Mouse (Mus musculus): ENCODE data around the gene Dnm3. TPM values are rescaled to one million over a fixed set of nuclear protein-coding genes. Genes with fewer than 3 reads are reported as not detected.

Gene Dnm3
- polyA plus RNA-seq, 1 experiment, result 1.0 TPM

- Histone ChIP-seq H3K36me3 (ENCODE audit: control insufficient read depth, insufficient read depth, low read length) (no peaks in the 10 kb centered on the region), H3K27ac (ENCODE audit: insufficient read depth, low read depth, low read length) (no peak overlapping the region), H3K4me1 (ENCODE audit: control insufficient read depth, insufficient read depth, insufficient read length, low read length) (no peaks in the 10 kb centered on the region), H3K4me3 (ENCODE audit: low read depth, low read length) (no peak overlapping the region), H3K27me3 (ENCODE audit: control insufficient read depth, insufficient read depth, low read length) (no peaks in the 10 kb centered on the region)
- WGBS, result 67% methylated on average over 3 of the region's 3 CpGs
- TF ChIP-seq CTCF (IDR thresholded peaks at IDR 0.05; ENCODE audit: extremely low read depth, insufficient read length, insufficient replicate concordance, low read depth, low read length) (no peak), POLR2A (IDR thresholded peaks at IDR 0.05; ENCODE audit: low read depth, low read length) (no peak)
Observed at GRCm38 (mm10) chr1:162183438-162183837, 294.4 kb downstream of the Dnm3 start.

DNA sequence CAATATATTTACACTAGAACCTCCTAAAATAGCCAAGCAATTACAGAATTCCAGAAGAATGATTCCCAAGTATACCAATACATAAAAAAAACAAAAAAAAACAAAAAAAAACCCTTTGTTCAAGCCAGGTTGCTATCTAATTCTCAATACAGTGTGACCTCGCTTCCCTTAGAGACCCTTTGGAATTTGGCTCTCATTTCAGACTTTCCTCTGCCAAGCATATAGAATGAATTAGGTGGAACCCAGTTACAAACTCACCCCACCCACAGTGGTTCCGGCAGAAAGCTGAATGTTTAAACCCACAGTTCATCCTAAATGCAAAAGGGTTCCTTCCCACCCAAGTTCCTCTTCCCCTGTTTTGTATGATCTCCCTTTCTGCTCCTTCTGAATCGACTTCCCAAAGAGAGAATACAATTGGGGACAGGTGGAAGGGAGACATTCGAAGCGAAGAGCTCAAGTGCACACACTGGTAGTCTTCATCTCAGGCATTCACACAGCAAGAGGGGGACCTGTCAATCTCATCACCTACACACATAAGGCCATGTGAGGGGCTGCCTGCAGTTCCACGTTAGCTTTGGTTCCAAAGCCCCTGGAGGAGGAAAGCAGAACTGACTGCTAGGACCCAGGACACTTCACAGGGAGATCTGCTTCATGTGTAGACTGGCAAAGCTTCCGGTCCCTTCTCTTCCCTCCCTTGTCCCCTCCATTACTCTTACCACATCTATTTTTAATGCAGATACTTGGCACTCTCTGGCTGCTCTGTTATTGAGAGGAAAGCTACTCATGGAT, 296.5 kb downstream of the Dnm3 start:
- WGBS, result 72% methylated on average over 7 of the region's 7 CpGs
- Histone ChIP-seq H3K27me3 (ENCODE audit: control insufficient read depth, insufficient read depth, low read length) (no peaks in the 10 kb centered on the region), H3K4me1 (ENCODE audit: control insufficient read depth, insufficient read depth, insufficient read length, low read length) (no peaks in the 10 kb centered on the region), H3K36me3 (ENCODE audit: control insufficient read depth, insufficient read depth, low read length) (no peaks in the 10 kb centered on the region), H3K27ac (ENCODE audit: insufficient read depth, low read depth, low read length) (no peak overlapping the region), H3K4me3 (ENCODE audit: low read depth, low read length) (no peak overlapping the region)
- no peak for TF ChIP-seq CTCF (IDR thresholded peaks at IDR 0.05; ENCODE audit: extremely low read depth, insufficient read length, insufficient replicate concordance, low read depth, low read length)
- no peak for TF ChIP-seq POLR2A (IDR thresholded peaks at IDR 0.05; ENCODE audit: low read depth, low read length)

GRCm38 (mm10) chr1:162180451-162180850, 297.4 kb downstream of the Dnm3 start:
- Histone ChIP-seq H3K4me1 (ENCODE audit: control insufficient read depth, insufficient read depth, insufficient read length, low read length) (no peaks in the 10 kb centered on the region), H3K27me3 (ENCODE audit: control insufficient read depth, insufficient read depth, low read length) (no peaks in the 10 kb centered on the region), H3K4me3 (ENCODE audit: low read depth, low read length) (no peak overlapping the region), H3K36me3 (ENCODE audit: control insufficient read depth, insufficient read depth, low read length) (no peaks in the 10 kb centered on the region), H3K27ac (ENCODE audit: insufficient read depth, low read depth, low read length) (no peak overlapping the region)
- WGBS, result 65% methylated on average over 7 of the region's 7 CpGs
- TF ChIP-seq POLR2A (IDR thresholded peaks at IDR 0.05; ENCODE audit: low read depth, low read length) (no peak), CTCF (IDR thresholded peaks at IDR 0.05; ENCODE audit: extremely low read depth, insufficient read length, insufficient replicate concordance, low read depth, low read length) (no peak)

DNA sequence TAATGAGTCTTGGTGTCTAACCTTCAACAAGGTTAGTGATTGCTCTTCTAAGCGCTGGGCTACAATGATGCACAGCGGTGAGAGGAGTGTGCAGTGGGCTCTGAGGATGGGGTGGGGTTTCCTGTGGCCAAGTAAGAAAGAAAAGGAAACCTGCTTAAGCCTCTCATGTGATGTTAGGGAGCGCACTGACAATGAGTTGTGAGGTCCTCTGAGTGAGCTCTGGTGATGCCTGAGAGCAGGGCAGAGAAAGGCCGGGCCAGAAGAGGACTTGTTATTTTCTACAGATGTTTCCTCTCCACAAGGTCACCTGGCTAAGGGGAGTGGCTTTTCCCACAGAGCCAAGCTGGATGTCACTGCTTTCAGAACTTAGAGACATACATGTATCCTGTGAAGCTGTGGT, 298.4 kb downstream of the Dnm3 start:
- WGBS, result 75% methylated on average over 4 of the region's 4 CpGs
- no peak overlapping the region for H3K27ac ChIP-seq (ENCODE audit: insufficient read depth, low read depth, low read length)
- TF ChIP-seq POLR2A (IDR thresholded peaks at IDR 0.05; ENCODE audit: low read depth, low read length), result no peak
- no peak for TF ChIP-seq CTCF (IDR thresholded peaks at IDR 0.05; ENCODE audit: extremely low read depth, insufficient read length, insufficient replicate concordance, low read depth, low read length)
- H3K27me3 ChIP-seq (ENCODE audit: control insufficient read depth, insufficient read depth, low read length), result no peaks in the 10 kb centered on the region
- H3K4me1 ChIP-seq (ENCODE audit: control insufficient read depth, insufficient read depth, insufficient read length, low read length), result no peaks in the 10 kb centered on the region
- H3K4me3 ChIP-seq (ENCODE audit: low read depth, low read length), result no peak overlapping the region
- H3K36me3 ChIP-seq (ENCODE audit: control insufficient read depth, insufficient read depth, low read length), result no peaks in the 10 kb centered on the region

DNA sequence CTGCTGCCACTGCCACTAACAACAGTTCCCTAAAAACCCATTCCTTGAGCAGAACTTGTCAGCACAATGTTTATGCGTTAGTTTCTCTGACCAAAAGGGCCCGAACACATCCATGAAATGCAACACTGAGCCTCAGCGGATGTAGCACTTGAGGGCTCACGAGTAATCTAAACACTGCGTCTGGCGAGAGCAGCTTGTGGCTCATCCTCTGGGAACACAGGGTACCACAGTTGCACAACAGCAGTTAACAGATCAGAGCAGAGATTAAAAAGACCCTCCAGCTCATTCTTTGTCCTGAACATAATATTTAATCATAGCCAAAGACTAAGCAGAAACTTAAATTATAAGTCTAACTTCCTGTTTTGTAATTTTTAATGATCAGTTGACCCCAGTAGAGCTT, 305.0 kb downstream of the Dnm3 start:
- 74% methylated on average over 6 of the region's 6 CpGs for WGBS
- no peaks in the 10 kb centered on the region for H3K4me1 ChIP-seq (ENCODE audit: control insufficient read depth, insufficient read depth, insufficient read length, low read length)
- H3K27me3 ChIP-seq (ENCODE audit: control insufficient read depth, insufficient read depth, low read length), result no peaks in the 10 kb centered on the region
- no peak overlapping the region for H3K27ac ChIP-seq (ENCODE audit: insufficient read depth, low read depth, low read length)
- no peak overlapping the region for H3K4me3 ChIP-seq (ENCODE audit: low read depth, low read length)
- TF ChIP-seq POLR2A (IDR thresholded peaks at IDR 0.05; ENCODE audit: low read depth, low read length) (no peak), CTCF (IDR thresholded peaks at IDR 0.05; ENCODE audit: extremely low read depth, insufficient read length, insufficient replicate concordance, low read depth, low read length) (no peak)
- no peaks in the 10 kb centered on the region for H3K36me3 ChIP-seq (ENCODE audit: control insufficient read depth, insufficient read depth, low read length)

GRCm38 (mm10) chr1:162163687-162164484, 313.9 kb downstream of the Dnm3 start:
- no peaks in the 10 kb centered on the region for H3K4me1 ChIP-seq (ENCODE audit: control insufficient read depth, insufficient read depth, insufficient read length, low read length)
- TF ChIP-seq CTCF (IDR thresholded peaks at IDR 0.05; ENCODE audit: extremely low read depth, insufficient read length, insufficient replicate concordance, low read depth, low read length) (no peak), POLR2A (IDR thresholded peaks at IDR 0.05; ENCODE audit: low read depth, low read length) (no peak)
- no peaks in the 10 kb centered on the region for H3K27me3 ChIP-seq (ENCODE audit: control insufficient read depth, insufficient read depth, low read length)
- no peak overlapping the region for H3K4me3 ChIP-seq (ENCODE audit: low read depth, low read length)
- H3K36me3 ChIP-seq (ENCODE audit: control insufficient read depth, insufficient read depth, low read length), result no peaks in the 10 kb centered on the region
- 83% methylated on average over 7 of the region's 7 CpGs for WGBS
- H3K27ac ChIP-seq (ENCODE audit: insufficient read depth, low read depth, low read length), result no peak overlapping the region

- Histone ChIP-seq H3K4me1 (ENCODE audit: control insufficient read depth, insufficient read depth, insufficient read length, low read length) (no peaks in the 10 kb centered on the region), H3K36me3 (ENCODE audit: control insufficient read depth, insufficient read depth, low read length) (no peaks in the 10 kb centered on the region), H3K4me3 (ENCODE audit: low read depth, low read length) (no peak overlapping the region), H3K27me3 (ENCODE audit: control insufficient read depth, insufficient read depth, low read length) (no peaks in the 10 kb centered on the region), H3K27ac (ENCODE audit: insufficient read depth, low read depth, low read length) (no peak overlapping the region)
- WGBS, result 80% methylated on average over 7 of the region's 7 CpGs
- TF ChIP-seq POLR2A (IDR thresholded peaks at IDR 0.05; ENCODE audit: low read depth, low read length) (no peak), CTCF (IDR thresholded peaks at IDR 0.05; ENCODE audit: extremely low read depth, insufficient read length, insufficient replicate concordance, low read depth, low read length) (no peak)
Observed at GRCm38 (mm10) chr1:162162677-162163076, 315.2 kb downstream of the Dnm3 start.

Data from small intestine, adult 2 months (tissue).